8 mouse cellular contexts compared by ENCODE assay signal in the genomic region with DNA sequence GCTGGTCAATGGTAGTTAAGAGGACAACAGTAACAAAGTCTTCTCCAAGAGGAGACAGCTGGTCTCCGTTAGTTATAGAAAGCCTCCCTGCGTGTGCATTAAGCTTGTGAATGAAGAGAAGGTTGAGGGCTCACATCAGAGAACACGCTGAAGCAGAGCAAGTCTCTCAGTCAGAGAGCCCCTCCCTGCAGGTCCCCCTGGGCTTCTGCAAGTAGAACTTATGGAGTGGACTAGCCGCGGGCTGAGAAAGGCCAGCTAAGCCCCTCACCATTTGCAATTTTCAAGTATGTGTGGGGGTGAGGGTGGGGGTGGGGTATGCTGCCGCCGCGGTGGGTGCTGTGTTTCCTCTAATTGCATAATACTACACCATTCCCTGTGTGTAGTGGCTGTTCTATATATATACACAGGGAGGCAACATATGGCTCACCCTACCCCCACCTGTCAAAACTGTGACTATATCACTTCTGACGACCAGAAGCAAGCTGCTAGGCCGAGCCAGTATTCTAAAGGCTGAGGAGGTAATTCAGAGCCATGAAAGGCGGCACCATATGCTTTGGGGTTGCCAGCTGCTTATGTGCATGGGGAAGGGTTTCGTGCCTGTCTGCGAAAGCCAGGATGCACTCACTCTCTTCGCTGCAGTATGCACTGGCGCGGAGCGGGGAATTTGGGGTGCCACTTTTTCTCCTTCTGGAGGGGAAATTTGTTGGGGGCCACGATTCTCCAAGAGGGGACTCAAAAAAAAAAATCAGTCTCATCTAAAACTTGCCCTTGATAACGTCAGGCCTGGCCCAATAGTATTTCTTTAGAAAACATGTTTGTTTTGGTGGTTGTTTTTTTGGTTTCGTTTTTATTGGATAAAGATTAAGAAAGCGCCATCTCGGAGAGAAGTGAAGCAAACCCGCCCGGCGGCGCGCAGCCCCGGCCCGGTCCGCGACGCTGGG. TPM values are rescaled to one million over a fixed set of nuclear protein-coding genes. Genes with fewer than 3 reads are reported as not detected.
A peak's percentile ranks its signal among the peaks of the same experiment; 100 is the strongest.
DNase-seq lines count a peak whose midpoint lies in the region; ATAC-seq and TF ChIP-seq lines count a peak whose summit lies in the region.

No protein-coding gene starts in this region.

- H3K4me3 ChIP-seq in C2C12 (ENCODE audit: insufficient read depth, poor library complexity, severe bottlenecking) (no peak overlapping the region), ES-E14 (ENCODE audit: insufficient read depth in 1 of 2, low read depth in 1 of 2, low read length in 2 of 2, poor library complexity in 1 of 2, severe bottlenecking in 1 of 2) (peak overlapping the region; percentile 55 to 72; a peak in 3 of 4 replicates)
- H3K4me3 ChIP-seq in forebrain, embryonic 10.5 days = peak overlapping the region; percentile 58
- H3K4me3 ChIP-seq in intestine, postnatal 0 days (ENCODE audit: low read depth, low read length) = peak overlapping the region; percentile 69
- H3K4me3 ChIP-seq in liver, embryonic 13.5 days (replicated peaks) = peak overlapping the region; percentile 58

- 18% methylated on average over 32 of the region's 32 CpGs for WGBS in forebrain, embryonic 10.5 days
- WGBS in intestine, postnatal 0 days = 15% methylated on average over 31 of the region's 32 CpGs
- WGBS in liver, embryonic 13.5 days (ENCODE audit: insufficient replicate concordance) = 15% methylated on average over 32 of the region's 32 CpGs

- peak overlapping the region; percentile 54 for H3K9ac ChIP-seq in ES-E14 (ENCODE audit: insufficient read depth, low read depth, low read length, poor library complexity, severe bottlenecking)
- H3K9ac ChIP-seq in intestine, postnatal 0 days (ENCODE audit: low read depth, low read length) = no peak overlapping the region
- H3K9ac ChIP-seq in liver, embryonic 13.5 days = no peak overlapping the region

- peaks cover 0 to 4% of the 10 kb centered on the region in 2 experiments; a peak in 1 of 4 replicates for H3K4me1 ChIP-seq in ES-E14 (ENCODE audit: control insufficient read depth in 2 of 2, insufficient read depth in 2 of 2, low read length in 2 of 2, poor library complexity in 1 of 2)
- H3K4me1 ChIP-seq in forebrain, embryonic 10.5 days = peaks cover 36% of the 10 kb centered on the region
- H3K4me1 ChIP-seq in intestine, postnatal 0 days (replicated peaks; ENCODE audit: control insufficient read depth, insufficient read depth, low read length) = no peaks in the 10 kb centered on the region
- peaks cover 16% of the 10 kb centered on the region for H3K4me1 ChIP-seq in liver, embryonic 13.5 days (replicated peaks)

- no peak overlapping the region for H3K27ac ChIP-seq in ES-E14 (ENCODE audit: insufficient read depth, low read depth, low read length, poor library complexity, severe bottlenecking)
- H3K27ac ChIP-seq in forebrain, embryonic 10.5 days = peak overlapping the region; percentile 67
- H3K27ac ChIP-seq in intestine, postnatal 0 days (ENCODE audit: low read depth, low read length) = no peak overlapping the region
- H3K27ac ChIP-seq in liver, embryonic 13.5 days = no peak overlapping the region

- no peak for ATAC-seq in intestine, postnatal 0 days
- ATAC-seq in liver, embryonic 13.5 days (ENCODE audit: low read depth) = no peak
- ATAC-seq in monocyte, adult 5-6 weeks (replicated peaks; ENCODE audit: insufficient number of reproducible peaks, low FRiP score, low TSS enrichment, poor library complexity, severe bottlenecking) = no peak

- H3K36me3 ChIP-seq in C2C12 (ENCODE audit: control insufficient read depth, insufficient read depth) = no peaks in the 10 kb centered on the region
- no peaks in the 10 kb centered on the region for H3K36me3 ChIP-seq in ES-E14 (ENCODE audit: control insufficient read depth, insufficient read depth, low read length, poor library complexity, severe bottlenecking)
- no peaks in the 10 kb centered on the region for H3K36me3 ChIP-seq in forebrain, embryonic 10.5 days (replicated peaks)
- H3K36me3 ChIP-seq in intestine, postnatal 0 days (ENCODE audit: control insufficient read depth, insufficient read depth) = no peaks in the 10 kb centered on the region
- H3K36me3 ChIP-seq in liver, embryonic 13.5 days = no peaks in the 10 kb centered on the region

- H3K79me3 ChIP-seq in C2C12 (ENCODE audit: low read depth) = no peaks in the 10 kb centered on the region

- DNase-seq in ES-E14 (ENCODE audit: low read depth, low spot score) = no peak
- peak; percentile 24 for DNase-seq in forebrain, embryonic 10.5 days (ENCODE audit: extremely low spot score, low spot score)
- no peak for DNase-seq in liver, embryonic 13.5 days
- peak; percentile 83 for DNase-seq in right cerebral cortex, postnatal 25 days
- DNase-seq in testis, postnatal 10 days (ENCODE audit: low spot score) = no peak

- peak overlapping the region; percentile 96 for H3K4me2 ChIP-seq in intestine, postnatal 0 days (replicated peaks; ENCODE audit: low read depth)
- peak overlapping the region; percentile 75 for H3K4me2 ChIP-seq in liver, embryonic 13.5 days

- no peaks in the 10 kb centered on the region for H3K79me2 ChIP-seq in C2C12 (ENCODE audit: control insufficient read depth, insufficient read depth)

- H3K27me3 ChIP-seq in C2C12 (ENCODE audit: control insufficient read depth, insufficient read depth, insufficient read length) = no peaks in the 10 kb centered on the region
- peaks cover 75% of the 10 kb centered on the region for H3K27me3 ChIP-seq in forebrain, embryonic 10.5 days (ENCODE audit: poor library complexity, severe bottlenecking)
- H3K27me3 ChIP-seq in intestine, postnatal 0 days (replicated peaks; ENCODE audit: control insufficient read depth, insufficient read depth, low read length) = peaks cover 39% of the 10 kb centered on the region
- H3K27me3 ChIP-seq in liver, embryonic 13.5 days = peaks cover 65% of the 10 kb centered on the region

- in situ Hi-C loops in ES-E14 (cut with MboI; ENCODE audit: low sequenced_read_pairs in 2 of 2, unreplicated experiment in 2 of 2) = no loop called here

- no peaks in the 10 kb centered on the region for H3K9me3 ChIP-seq in ES-E14 (ENCODE audit: control insufficient read depth, insufficient read depth, low read depth, low read length)
- peaks cover 6% of the 10 kb centered on the region; the same call in 1 of the 2 replicates for H3K9me3 ChIP-seq in forebrain, embryonic 10.5 days
- no peaks in the 10 kb centered on the region for H3K9me3 ChIP-seq in intestine, postnatal 0 days (ENCODE audit: control insufficient read depth)
- H3K9me3 ChIP-seq in liver, embryonic 13.5 days (replicated peaks) = 0 out of 2 replicates have a peak, but pooled peaks cover 4% of the 10 kb centered on the region

- no peak for TF ChIP-seq CTCF in C2C12 (IDR thresholded peaks at IDR 0.05; ENCODE audit: control insufficient read depth, insufficient read depth, insufficient read length)
- no peak for TF ChIP-seq CTCF in intestine, postnatal 0 days (IDR thresholded peaks at IDR 0.05; ENCODE audit: low read depth)

- H3ac ChIP-seq in C2C12 (ENCODE audit: control insufficient read depth, insufficient read length, low read depth) = peak overlapping the region; percentile 49

TF ChIP-seq in C2C12, 6 proteins besides CTCF, POLR2A, EP300 and RAD21:
- no peak for TF ChIP-seq MAX (IDR thresholded peaks at IDR 0.05)
- TF ChIP-seq MYOG (IDR thresholded peaks at IDR 0.05; ENCODE audit: control insufficient read depth, extremely low read depth, insufficient read length) = no peak
- TF ChIP-seq USF1 (IDR thresholded peaks at IDR 0.05; ENCODE audit: low read depth) = no peak
- TF ChIP-seq CEBPB (IDR thresholded peaks at IDR 0.05; ENCODE audit: low read depth) = no peak
- TF ChIP-seq FOSL1 (IDR thresholded peaks at IDR 0.05; ENCODE audit: insufficient read depth, low read length, poor library complexity, severe bottlenecking) = no peak
- TF ChIP-seq MYOD1 (IDR thresholded peaks at IDR 0.05; ENCODE audit: control insufficient read depth, insufficient read length, low read depth) = no peak
TF ChIP-seq in C2C12: peak in this region for 0.

TF ChIP-seq in ES-E14, 5 proteins besides CTCF, POLR2A, EP300 and RAD21:
- TF ChIP-seq MAFK (IDR thresholded peaks at IDR 0.05; ENCODE audit: insufficient read depth, low read depth, low read length) (no peak), ZC3H11A (IDR thresholded peaks at IDR 0.05; ENCODE audit: borderline replicate concordance, low read depth, low read length) (no peak), ZNF384 (IDR thresholded peaks at IDR 0.05; ENCODE audit: low read depth, low read length) (no peak), CHD2 (IDR thresholded peaks at IDR 0.05; ENCODE audit: low read depth, low read length) (no peak), HCFC1 (IDR thresholded peaks at IDR 0.05; ENCODE audit: borderline replicate concordance, insufficient read depth, low read length) (no peak)

RNA-seq across cellular contexts. Expression of a gene that starts 52.5 kb away (rescaled TPM):
- 0.30 TPM for polyA plus RNA-seq in C2C12 (2012; fragmentation: generic; extraction: Trizol)
- total RNA-seq in ES-E14 (2012; rRNA removed) = 1.7 and 1.8 TPM in 2 replicates
- 0.07 and 0.20 TPM in 2 replicates for polyA plus RNA-seq in forebrain, embryonic 10.5 days (2016; fragmentation: Nextera tagmentation; extraction: Ambion mirVana)
- polyA plus RNA-seq in intestine, postnatal 0 days (2015; fragmentation: Nextera tagmentation; extraction: Ambion mirVana) = not detected in 2 replicates
- 0.41 and 0.52 TPM in 2 replicates for polyA plus RNA-seq in liver, embryonic 13.5 days (2015; fragmentation: Nextera tagmentation; extraction: Ambion mirVana)
- not detected in 3 replicates for total RNA-seq in monocyte, adult 5-6 weeks (2017)

Comparison
In these comparisons a context has a peak if more than half of its experiments do, and no peak if none do; other contexts are left out.
1. DNase-seq: peak in forebrain, embryonic 10.5 days (single experiment) and right cerebral cortex, postnatal 25 days (single experiment); none in ES-E14 (single experiment), liver, embryonic 13.5 days (single experiment) and testis, postnatal 10 days (single experiment).